Mouse (Mus musculus) erythroblast, embryonic 14.5 days (primary cell): Measurements from ENCODE around the gene Ptges2.

ENCODE experiments used
- GATA1 ChIP-seq: IDR thresholded peaks from 2 replicates; pipeline ENCODE4 v1.6.1; 2012; ENCODE audit warnings: low read length, inconsistent platforms, mixed read lengths
- TAL1 ChIP-seq: IDR thresholded peaks from 3 replicates; pipeline ENCODE4 v1.6.1; 2012; ENCODE audit warnings: low read length, inconsistent platforms, mixed read lengths

GRCm38 (mm10) chr2:32380001-32380500 lies 15.6 kb upstream of the Ptges2 start:
- TF ChIP-seq GATA1 (no peak), TAL1 (no peak)
